Mouse (Mus musculus) embryonic fibroblast, embryonic 13.5 days (primary cell): Measurements from ENCODE around the gene Tmem115.

Experiments
- CTCF ChIP-seq: IDR thresholded peaks from 2 replicates; pipeline ENCODE4 v1.5.1; 2011; ENCODE audit warnings: mild to moderate bottlenecking, control low read depth, low read length, moderate library complexity, borderline replicate concordance; ENCODE audit not compliant: insufficient read depth
- POLR2A ChIP-seq: IDR thresholded peaks from 2 replicates; pipeline ENCODE4 v1.6.1; 2011; ENCODE audit warnings: low read depth, mild to moderate bottlenecking, control low read depth, low read length, moderate library complexity

- no peak for TF ChIP-seq CTCF
- no peak for TF ChIP-seq POLR2A
Observed at GRCm38 (mm10) chr9:107547957-107548356, 14.2 kb downstream of the Tmem115 start.
